Mouse (Mus musculus): ENCODE results near the gene Elavl3. TPM values are rescaled to one million over a fixed set of nuclear protein-coding genes. Genes with fewer than 3 reads are reported as not detected.
A peak's percentile ranks its signal among the peaks of the same experiment; 100 is the strongest.
"Not testable (repeated sequence)": the region's sequence is repeated elsewhere in the genome, so short reads cannot be mapped to it uniquely, and the experiment has no call there.

The Elavl3 gene
- polyA plus RNA-seq, 1 experiment from 2014 or later: 0.02 TPM

DNA sequence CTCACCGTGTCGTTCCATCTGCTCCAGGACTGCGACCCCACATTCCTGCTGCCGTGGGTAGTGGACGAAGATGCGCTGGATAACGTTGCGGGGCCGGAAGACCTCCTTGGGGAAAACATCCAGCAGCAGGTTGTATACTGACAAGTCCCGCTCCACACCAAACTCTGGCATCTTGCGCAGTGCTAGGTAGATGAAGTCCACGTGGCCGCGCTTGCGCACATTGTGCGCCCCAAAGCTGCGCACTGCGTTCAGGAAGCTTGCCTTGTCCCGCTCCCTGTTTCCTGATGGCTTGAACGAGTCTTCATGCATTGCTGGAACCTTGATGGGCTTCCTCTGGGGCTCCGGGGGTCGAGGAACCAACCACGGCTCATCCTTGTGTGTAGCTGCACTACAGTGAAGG lies 24.4 kb upstream of the Elavl3 start:
- Histone ChIP-seq H3K36me3 (peaks cover 71% of the 10 kb centered on the region), H3K4me1 (0 out of 2 replicates have a peak, but pooled peaks cover 3% of the 10 kb centered on the region), H3K4me3 (no peak overlapping the region), H3K9me3 (replicated peaks) (no peaks in the 10 kb centered on the region), H3K4me2 (no peak overlapping the region), H3K27me3 (replicated peaks) (no peaks in the 10 kb centered on the region), H3K9ac (no peak overlapping the region), H3K27ac (no peak overlapping the region)
- 89% methylated on average over 23 of the region's 23 CpGs for WGBS (ENCODE audit: insufficient replicate concordance)
- ATAC-seq: no peak

DNA sequence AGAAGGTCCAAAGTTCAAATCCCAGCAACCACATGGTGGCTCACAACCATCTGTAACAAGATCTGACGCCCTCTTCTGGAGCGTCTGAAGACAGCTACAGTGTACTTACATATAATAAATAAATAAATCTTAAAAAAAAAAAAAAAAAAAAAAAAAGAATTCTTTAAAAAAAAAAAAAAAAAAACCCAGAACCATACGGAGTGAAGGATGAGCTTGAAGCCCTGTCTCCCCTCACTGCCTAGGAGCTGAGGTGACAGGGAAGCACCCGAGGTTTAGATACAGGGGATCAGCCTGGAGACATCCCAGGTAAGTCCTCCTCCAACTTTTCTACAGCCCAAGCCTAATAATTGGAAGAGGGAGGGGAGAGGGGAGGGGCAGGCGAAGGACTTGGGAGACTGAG lies 24.0 kb upstream of the Elavl3 start:
- H3K4me2 ChIP-seq; H3K27ac ChIP-seq; H3K27me3 ChIP-seq (replicated peaks); ATAC-seq; H3K9me3 ChIP-seq (replicated peaks); H3K9ac ChIP-seq; H3K4me1 ChIP-seq; H3K4me3 ChIP-seq: not testable (repeated sequence)
- peaks cover 71% of the 10 kb centered on the region for H3K36me3 ChIP-seq
- WGBS (ENCODE audit: insufficient replicate concordance): 67% methylated on average over 5 of the region's 5 CpGs

DNA sequence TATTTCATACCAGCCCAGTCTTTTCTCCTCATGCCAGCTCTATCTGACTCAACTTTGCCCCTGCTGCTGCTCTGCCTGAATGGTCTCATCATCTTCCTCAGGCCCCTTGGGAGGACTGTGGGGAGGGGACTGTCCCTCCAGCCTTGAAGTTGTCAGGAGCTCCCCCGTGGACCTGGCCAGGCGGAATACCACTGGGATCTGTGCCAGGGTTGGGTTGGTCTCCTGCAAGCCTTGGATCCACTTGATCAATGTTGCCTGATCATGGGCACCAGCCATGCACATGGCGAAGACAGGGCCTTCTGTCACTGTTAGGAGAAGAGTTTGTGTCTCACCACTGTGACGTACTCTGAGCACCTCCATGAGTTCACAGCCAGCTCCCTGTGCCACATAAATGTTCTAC lies 20.5 kb upstream of the Elavl3 start:
- Histone ChIP-seq H3K4me1 (peaks cover 16% of the 10 kb centered on the region), H3K9me3 (replicated peaks) (no peaks in the 10 kb centered on the region), H3K27me3 (replicated peaks) (no peaks in the 10 kb centered on the region), H3K9ac (no peak overlapping the region), H3K36me3 (peaks cover 61% of the 10 kb centered on the region), H3K4me3 (no peak overlapping the region), H3K4me2 (0 out of 2 replicates have a peak overlapping the region, but pooled peaks have one; percentile 78), H3K27ac (no peak overlapping the region)
- ATAC-seq: no peak
- WGBS (ENCODE audit: insufficient replicate concordance): 95% methylated on average over 4 of the region's 4 CpGs

DNA sequence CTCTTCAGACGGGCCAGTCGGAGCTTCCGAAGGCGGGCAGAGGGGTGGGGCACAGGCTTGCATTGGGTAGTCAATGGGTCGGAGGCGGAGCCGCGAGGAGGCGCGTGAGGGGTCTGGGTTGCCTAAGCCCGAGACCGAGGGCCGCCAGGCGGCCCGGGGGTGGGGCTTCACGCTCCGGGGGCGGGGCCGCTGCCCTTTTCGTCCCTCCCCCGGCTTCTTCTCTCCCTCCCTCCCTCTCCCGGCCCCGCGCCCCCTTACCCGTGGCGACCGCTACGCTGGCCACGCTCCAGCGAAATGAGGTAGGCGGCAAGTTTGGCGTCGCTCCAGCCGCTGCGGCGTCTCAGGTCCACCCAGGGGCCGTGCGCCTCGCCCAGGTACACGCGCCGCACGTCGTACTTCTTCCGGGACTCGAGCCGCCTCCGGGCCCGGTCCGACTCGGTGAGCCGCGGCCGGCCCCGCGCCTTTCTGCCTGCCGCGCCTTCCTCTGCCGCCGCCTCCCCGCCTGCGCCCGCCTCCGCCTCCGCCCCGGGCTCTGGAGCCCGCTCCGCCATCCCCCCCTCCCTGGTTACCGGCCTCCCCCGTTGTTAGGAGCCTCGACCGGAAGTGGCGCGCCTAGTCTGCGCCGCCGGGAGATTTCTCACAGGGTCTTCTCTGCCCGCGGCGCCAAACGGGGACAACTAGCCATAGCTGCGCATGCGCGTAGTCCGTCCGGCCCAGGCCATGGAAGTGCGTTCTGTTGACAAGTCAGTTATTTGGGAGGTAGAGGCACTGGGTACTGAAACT lies 19.2 kb upstream of the Elavl3 start, which contains the start of the genes Gm49318 and Zfp653:
TSS of gene Gm49318 (minus strand) at position 469 of the 783 bp plus-strand sequence.
TSS of gene Zfp653 (minus strand) at position 586 of the 783 bp plus-strand sequence.
- H3K36me3 ChIP-seq: peaks cover 58% of the 10 kb centered on the region
- H3K27me3 ChIP-seq (replicated peaks): no peaks in the 10 kb centered on the region
- WGBS (ENCODE audit: insufficient replicate concordance): under 1% methylated on average over 71 of the region's 87 CpGs
- peak; percentile 95 for ATAC-seq
- peak within 1 kb of the TSS; percentile 95 for H3K27ac ChIP-seq
- peaks cover 16% of the 10 kb centered on the region for H3K4me1 ChIP-seq
- H3K9me3 ChIP-seq (replicated peaks): no peaks in the 10 kb centered on the region
- peak within 1 kb of the TSS; percentile 90 for H3K9ac ChIP-seq
- H3K4me3 ChIP-seq: peak within 1 kb of the TSS; percentile 90
- peak within 1 kb of the TSS; percentile 78 for H3K4me2 ChIP-seq

DNA sequence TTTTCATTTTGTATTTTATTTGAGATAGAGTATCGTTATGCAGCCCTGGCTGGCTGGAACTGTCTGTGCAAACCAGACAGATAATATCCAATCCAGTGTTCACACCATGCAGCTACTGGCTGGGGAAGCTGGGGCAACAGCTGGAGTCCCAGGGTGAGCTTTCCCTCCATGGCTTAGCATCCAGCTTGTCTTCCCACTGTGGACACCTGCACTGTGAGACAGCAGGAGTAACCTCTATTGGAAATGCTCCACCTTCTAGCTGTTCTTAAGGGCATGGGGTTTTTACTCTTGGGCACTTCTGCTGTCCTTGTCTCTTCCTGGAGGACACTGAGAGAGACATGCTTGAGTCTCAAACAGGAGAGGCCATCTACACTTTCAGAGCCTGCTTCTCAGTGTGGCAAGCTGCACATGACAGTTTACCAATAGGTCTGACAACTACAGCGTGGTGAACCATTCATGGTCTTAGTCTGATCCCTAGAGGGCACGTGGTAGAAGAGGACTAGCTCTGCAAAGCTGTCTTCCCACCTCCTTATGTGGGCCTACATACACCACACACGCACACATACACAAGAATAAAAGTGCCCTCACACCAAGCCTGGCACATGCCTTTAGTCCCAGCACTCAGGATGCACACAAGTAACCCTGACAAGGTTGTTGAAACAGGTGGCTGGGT lies 18.2 kb upstream of the Elavl3 start:
- no peak for ATAC-seq
- H3K27ac ChIP-seq: peak overlapping the region; percentile 95
- whole genome bisulfite sequencing (ENCODE audit: insufficient replicate concordance): 71% methylated on average over 4 of the region's 4 CpGs
- H3K4me3 ChIP-seq: peak overlapping the region; percentile 90
- H3K9ac ChIP-seq: peak overlapping the region; percentile 90
- peak overlapping the region; percentile 78 for H3K4me2 ChIP-seq
- H3K4me1 ChIP-seq: peaks cover 16% of the 10 kb centered on the region
- H3K27me3 ChIP-seq (replicated peaks): no peaks in the 10 kb centered on the region
- H3K9me3 ChIP-seq (replicated peaks): no peaks in the 10 kb centered on the region
- H3K36me3 ChIP-seq: peaks cover 63% of the 10 kb centered on the region

DNA sequence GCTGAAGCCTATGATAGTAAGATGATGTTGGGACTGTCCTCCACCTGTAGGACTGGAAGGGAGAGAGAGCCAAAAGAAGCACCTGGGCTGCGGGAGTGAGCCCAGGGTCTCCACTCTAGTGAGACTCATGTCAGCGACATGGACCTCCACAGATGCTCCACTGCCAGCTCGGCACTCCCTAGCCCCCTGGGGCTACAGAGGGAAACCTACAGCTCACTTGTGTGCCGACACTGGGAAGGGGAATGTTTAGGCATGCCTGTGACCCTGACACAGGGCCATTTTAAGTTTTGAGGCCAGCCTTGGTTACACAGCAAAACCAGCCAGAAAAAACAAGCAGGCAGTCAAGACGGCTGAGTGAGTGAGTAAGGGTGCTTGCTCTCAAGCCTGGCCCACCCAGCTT lies 15.4 kb upstream of the Elavl3 start:
- ATAC-seq: no peak
- Histone ChIP-seq H3K4me3 (no peak overlapping the region), H3K9ac (no peak overlapping the region), H3K9me3 (replicated peaks) (no peaks in the 10 kb centered on the region), H3K4me1 (peaks cover 16% of the 10 kb centered on the region), H3K4me2 (no peak overlapping the region), H3K27me3 (replicated peaks) (no peaks in the 10 kb centered on the region), H3K36me3 (peaks cover 64% of the 10 kb centered on the region), H3K27ac (no peak overlapping the region)
- WGBS (ENCODE audit: insufficient replicate concordance): 71% methylated on average over 5 of the region's 5 CpGs

DNA sequence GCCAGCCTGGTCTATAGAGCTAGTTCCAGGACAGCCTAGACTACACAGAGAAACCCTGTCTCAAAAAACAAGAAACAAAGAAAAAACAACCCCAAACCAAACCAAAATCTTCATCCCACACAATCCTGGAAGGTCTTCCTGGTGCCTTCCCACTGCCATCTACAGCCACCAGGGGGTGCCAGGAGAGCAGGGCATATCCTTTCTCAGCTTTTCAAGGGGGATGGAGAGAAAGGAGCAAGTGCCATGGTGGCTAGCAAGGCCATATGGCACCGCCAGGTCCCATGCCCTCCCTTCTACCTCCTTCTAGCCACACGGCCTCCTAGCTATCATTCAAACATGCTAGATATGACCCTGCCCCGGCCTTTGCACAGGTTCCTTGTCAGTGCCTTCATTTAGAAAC lies 14.6 kb upstream of the Elavl3 start:
- no peak for ATAC-seq

DNA sequence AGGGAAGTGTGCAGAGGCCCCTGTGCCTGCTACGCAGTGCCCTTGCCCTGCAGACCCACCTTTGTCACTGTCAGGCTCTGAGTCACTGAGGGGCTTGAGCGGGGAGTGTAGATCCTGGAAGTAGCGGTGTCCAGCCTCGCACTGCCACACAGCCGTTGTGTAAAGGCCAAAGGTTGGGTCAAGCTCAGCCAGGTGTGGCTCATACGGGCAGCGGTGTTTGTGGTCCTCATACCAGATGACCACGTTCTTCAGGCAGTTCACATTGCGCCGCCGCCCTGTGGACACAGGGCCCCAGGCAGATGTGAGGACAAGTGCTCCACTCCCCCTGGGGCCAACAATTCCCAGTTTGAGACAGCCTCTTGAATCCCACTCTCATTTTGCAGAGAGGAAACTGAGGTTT lies 13.8 kb upstream of the Elavl3 start:
- Histone ChIP-seq H3K27me3 (replicated peaks) (no peaks in the 10 kb centered on the region), H3K4me2 (no peak overlapping the region), H3K4me1 (peaks cover 13% of the 10 kb centered on the region), H3K9ac (no peak overlapping the region), H3K4me3 (no peak overlapping the region), H3K9me3 (replicated peaks) (no peaks in the 10 kb centered on the region), H3K27ac (0 out of 2 replicates have a peak overlapping the region, but pooled peaks have one; percentile 28), H3K36me3 (peaks cover 76% of the 10 kb centered on the region)
- WGBS (ENCODE audit: insufficient replicate concordance): 84% methylated on average over 11 of the region's 11 CpGs
- peak; percentile 6; the same call in 1 of the 2 replicates for ATAC-seq

More for the DNA sequence above, 14.6 kb upstream of the Elavl3 start:
- Histone ChIP-seq H3K4me1 (peaks cover 13% of the 10 kb centered on the region), H3K4me2 (no peak overlapping the region), H3K27me3 (replicated peaks) (no peaks in the 10 kb centered on the region), H3K4me3 (no peak overlapping the region), H3K9ac (no peak overlapping the region), H3K27ac (no peak overlapping the region), H3K36me3 (peaks cover 68% of the 10 kb centered on the region), H3K9me3 (replicated peaks) (no peaks in the 10 kb centered on the region)
- 64% methylated on average over 3 of the region's 3 CpGs for WGBS (ENCODE audit: insufficient replicate concordance)

DNA sequence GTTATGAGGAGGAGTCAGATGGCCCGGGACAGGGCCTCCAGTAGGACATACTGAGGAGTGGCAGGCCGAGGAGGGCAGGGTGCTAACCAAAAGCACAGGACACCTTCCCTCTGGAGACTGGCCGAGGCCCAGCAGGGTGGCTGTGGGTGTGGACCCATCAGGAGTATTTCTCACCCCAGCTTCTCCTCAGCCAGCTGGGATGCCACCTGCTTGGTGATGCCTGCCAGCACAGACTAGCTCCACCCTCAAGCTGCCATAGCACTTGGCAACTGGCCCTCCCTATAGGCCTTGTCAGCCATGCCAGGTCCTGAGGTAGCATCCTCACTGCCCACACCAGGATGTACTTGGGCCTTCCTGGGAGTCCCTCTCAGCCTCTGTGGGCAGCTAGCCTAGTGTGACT lies 12.5 kb upstream of the Elavl3 start:
- Histone ChIP-seq H3K27ac (no peak overlapping the region), H3K36me3 (peaks cover 82% of the 10 kb centered on the region), H3K4me2 (no peak overlapping the region), H3K4me1 (peaks cover under 1% of the 10 kb centered on the region), H3K27me3 (replicated peaks) (no peaks in the 10 kb centered on the region), H3K9ac (no peak overlapping the region), H3K4me3 (no peak overlapping the region), H3K9me3 (replicated peaks) (no peaks in the 10 kb centered on the region)
- WGBS (ENCODE audit: insufficient replicate concordance): 72% methylated on average over 3 of the region's 3 CpGs
- ATAC-seq: no peak

DNA sequence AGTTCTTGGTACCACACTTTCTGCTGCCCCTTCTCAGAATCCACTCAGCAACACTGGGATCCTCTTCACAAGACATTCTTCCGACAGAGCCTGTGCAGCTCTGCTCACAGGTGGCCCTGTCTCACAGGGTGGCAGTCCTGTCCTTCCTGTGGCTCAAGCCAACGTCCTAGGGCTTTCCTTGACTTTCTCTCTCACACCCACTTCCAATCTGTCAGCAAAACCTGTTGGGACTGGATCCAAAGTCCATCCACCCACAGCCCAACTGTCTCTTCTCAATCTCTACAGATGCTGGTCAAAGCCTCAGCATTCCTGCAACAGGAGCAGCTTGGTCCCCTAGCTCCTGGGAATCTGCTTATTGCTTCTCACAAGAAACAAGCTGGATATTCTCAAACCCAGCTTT lies 9.5 kb upstream of the Elavl3 start:
- WGBS (ENCODE audit: insufficient replicate concordance): 85% methylated on average over 2 of the region's 2 CpGs
- Histone ChIP-seq H3K27me3 (replicated peaks) (0 out of 2 replicates have a peak, but pooled peaks cover 6% of the 10 kb centered on the region), H3K9me3 (replicated peaks) (no peaks in the 10 kb centered on the region), H3K9ac (no peak overlapping the region), H3K27ac (no peak overlapping the region), H3K4me1 (peaks cover 2% of the 10 kb centered on the region; the same call in 1 of the 2 replicates), H3K4me2 (no peak overlapping the region), H3K36me3 (peaks cover 86% of the 10 kb centered on the region), H3K4me3 (no peak overlapping the region)
- ATAC-seq: no peak

DNA sequence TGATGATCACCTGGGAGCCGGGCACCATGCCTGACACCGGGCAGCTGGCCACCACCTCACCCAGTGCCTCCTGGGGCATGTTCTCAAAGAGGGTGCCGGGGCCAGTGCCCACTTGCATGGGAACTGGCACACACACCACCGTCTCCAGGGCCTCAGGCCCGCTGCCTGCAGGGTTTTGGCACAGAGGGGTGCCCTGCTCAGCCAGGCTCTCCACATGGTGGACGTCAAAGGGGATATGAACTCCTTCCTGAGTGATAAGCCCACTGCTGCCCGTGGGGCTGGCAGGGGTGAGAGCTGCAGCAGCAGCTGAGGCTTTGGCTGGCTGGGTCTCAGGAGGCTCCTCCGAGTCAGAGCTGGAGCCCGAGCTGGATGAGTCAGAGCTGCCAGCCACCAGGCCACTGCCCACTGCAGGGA lies 6.2 kb upstream of the Elavl3 start:
- H3K9me3 ChIP-seq (replicated peaks): no peaks in the 10 kb centered on the region
- H3K4me3 ChIP-seq: no peak overlapping the region
- WGBS (ENCODE audit: insufficient replicate concordance): 76% methylated on average over 9 of the region's 9 CpGs
- no peak for ATAC-seq
- H3K27me3 ChIP-seq (replicated peaks): peaks cover 40% of the 10 kb centered on the region
- no peak overlapping the region for H3K9ac ChIP-seq
- peaks cover 55% of the 10 kb centered on the region for H3K36me3 ChIP-seq
- H3K27ac ChIP-seq: no peak overlapping the region
- H3K4me2 ChIP-seq: no peak overlapping the region
- H3K4me1 ChIP-seq: peaks cover 20% of the 10 kb centered on the region

DNA sequence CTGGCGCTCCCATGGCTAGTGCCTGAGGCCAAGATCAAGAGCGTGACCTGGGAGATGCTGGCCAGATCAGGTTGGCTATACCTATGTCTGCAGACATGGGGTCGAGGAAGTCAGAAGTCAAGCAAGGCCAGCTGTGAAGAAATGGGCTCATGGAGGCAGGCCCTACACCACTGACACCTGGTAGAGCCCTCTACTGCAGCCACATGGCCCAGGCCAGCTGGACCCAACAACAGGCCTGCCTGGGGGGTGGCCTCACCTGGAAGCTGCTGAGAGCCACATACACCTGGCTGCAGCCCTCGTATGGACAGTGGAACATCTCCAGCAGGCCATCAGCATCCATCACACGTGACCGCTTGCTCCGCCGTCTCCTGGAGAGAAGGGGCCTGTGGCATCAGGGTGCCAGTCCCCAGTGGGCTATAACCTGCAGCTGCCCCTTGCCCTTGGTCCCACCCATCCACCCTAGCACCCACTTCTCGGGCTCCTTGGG lies 5.3 kb upstream of the Elavl3 start:
- no peak for ATAC-seq
- peaks cover 46% of the 10 kb centered on the region for H3K36me3 ChIP-seq
- peaks cover 21% of the 10 kb centered on the region for H3K4me1 ChIP-seq

More for the DNA sequence above, 5.3 kb upstream of the Elavl3 start:
- peaks cover 49% of the 10 kb centered on the region for H3K27me3 ChIP-seq (replicated peaks)
- H3K9me3 ChIP-seq (replicated peaks): no peaks in the 10 kb centered on the region
- H3K9ac ChIP-seq: no peak overlapping the region
- H3K4me3 ChIP-seq: no peak overlapping the region
- H3K4me2 ChIP-seq: no peak overlapping the region
- WGBS (ENCODE audit: insufficient replicate concordance): 86% methylated on average over 9 of the region's 9 CpGs
- H3K27ac ChIP-seq: no peak overlapping the region
